17 mouse cellular contexts compared by ENCODE assay signal in genomic region chr10:94978265-94978822, GRCm38 (mm10). TPM values are rescaled to one million over a fixed set of nuclear protein-coding genes. Genes with fewer than 3 reads are reported as not detected.
DNase-seq lines count a peak whose midpoint lies in the region; ATAC-seq and TF ChIP-seq lines count a peak whose summit lies in the region.
"Had no signal": no experiment of that assay in that cellular context is flagged by ENCODE, and none has a peak within 500 bp of the region (broad histone marks: within the 10 kb centered on the region; RNA-seq: fewer than 3 reads in every experiment).

No protein-coding gene starts in this region.

- H3K27me3 ChIP-seq in forebrain, embryonic 15.5 days = no peaks in the 10 kb centered on the region
- H3K27me3 ChIP-seq in hindbrain, embryonic 16.5 days (replicated peaks; ENCODE audit: control insufficient read depth, insufficient read depth, low read length) = no peaks in the 10 kb centered on the region
- no peaks in the 10 kb centered on the region for H3K27me3 ChIP-seq in midbrain, postnatal 0 days (ENCODE audit: insufficient read depth, low read length)
- H3K27me3 ChIP-seq in cerebellum, adult 2 months (ENCODE audit: control insufficient read depth, insufficient read depth, low read length) = no peaks in the 10 kb centered on the region; the same call in 1 of the 2 replicates
- H3K27me3 ChIP-seq: limb, embryonic 12.5 days; liver, embryonic 15.5 days had no signal

- no peak for TF ChIP-seq CTCF in midbrain, postnatal 0 days (IDR thresholded peaks at IDR 0.05)
- TF ChIP-seq CTCF in cerebellum, adult 2 months (IDR thresholded peaks at IDR 0.05; ENCODE audit: borderline replicate concordance, insufficient read depth, low read depth, low read length) = no peak

- no peak overlapping the region for H3K4me2 ChIP-seq in forebrain, embryonic 15.5 days (replicated peaks)
- no peak overlapping the region for H3K4me2 ChIP-seq in hindbrain, embryonic 16.5 days (ENCODE audit: low read length)
- H3K4me2 ChIP-seq in midbrain, postnatal 0 days (ENCODE audit: low read depth, low read length, poor library complexity, severe bottlenecking) = no peak overlapping the region
- H3K4me2 ChIP-seq: limb, embryonic 12.5 days; liver, embryonic 15.5 days had no signal

- H3K4me3 ChIP-seq in forebrain, embryonic 15.5 days = no peak overlapping the region
- H3K4me3 ChIP-seq in hindbrain, embryonic 16.5 days (ENCODE audit: low read length) = no peak overlapping the region
- H3K4me3 ChIP-seq in midbrain, postnatal 0 days (ENCODE audit: low read depth, low read length) = no peak overlapping the region
- H3K4me3 ChIP-seq in cerebellum, adult 2 months (replicated peaks; ENCODE audit: insufficient read depth, low read depth, low read length) = no peak overlapping the region
- H3K4me3 ChIP-seq: limb, embryonic 12.5 days; liver, embryonic 15.5 days; megakaryocyte, embryonic 14.5 days had no signal

- peak overlapping the region; percentile 78 for H3K27ac ChIP-seq in forebrain, embryonic 15.5 days (replicated peaks)
- no peak overlapping the region for H3K27ac ChIP-seq in hindbrain, embryonic 16.5 days (ENCODE audit: low read depth, low read length)
- H3K27ac ChIP-seq in midbrain, postnatal 0 days (ENCODE audit: low read depth, low read length) = peak overlapping the region; percentile 55
- no peak overlapping the region for H3K27ac ChIP-seq in cerebellum, adult 2 months (ENCODE audit: insufficient read depth, low read length)
- H3K27ac ChIP-seq: limb, embryonic 12.5 days; liver, embryonic 15.5 days had no signal

- WGBS in forebrain, embryonic 15.5 days = 24% methylated on average over 5 of the region's 5 CpGs
- WGBS in hindbrain, embryonic 16.5 days = 11% methylated on average over 5 of the region's 5 CpGs
- WGBS in midbrain, postnatal 0 days = 10% methylated on average over 5 of the region's 5 CpGs
- WGBS in cerebellum, adult 2 months = 43% methylated on average over 5 of the region's 5 CpGs

- peak overlapping the region; percentile 22; the same call in 1 of the 2 replicates for H3K9ac ChIP-seq in forebrain, embryonic 15.5 days (replicated peaks)
- H3K9ac ChIP-seq in hindbrain, embryonic 16.5 days (ENCODE audit: low read depth, low read length) = no peak overlapping the region
- 0 out of 2 replicates have a peak overlapping the region, but pooled peaks have one; percentile 29 for H3K9ac ChIP-seq in midbrain, postnatal 0 days (replicated peaks; ENCODE audit: low read length, poor library complexity, severe bottlenecking)
- H3K9ac ChIP-seq: limb, embryonic 12.5 days; liver, embryonic 15.5 days had no signal

- peak; percentile 69 for ATAC-seq in forebrain, embryonic 15.5 days (replicated peaks)
- ATAC-seq in hindbrain, embryonic 16.5 days = peak; percentile 65
- peak; percentile 48; the same call in 1 of the 2 replicates for ATAC-seq in midbrain, postnatal 0 days (ENCODE audit: low FRiP score)
- ATAC-seq in erythroblast, adult 5-6 weeks (replicated peaks; ENCODE audit: low FRiP score, poor library complexity, severe bottlenecking) = no peak
- ATAC-seq: Patski had no signal

- no peak for TF ChIP-seq POLR2A in cerebellum, adult 2 months (IDR thresholded peaks at IDR 0.05; ENCODE audit: borderline replicate concordance, insufficient read depth, low read length)

- DNase-seq in R1 (ENCODE audit: low read depth, low spot score) = peak; percentile 25
- peak; percentile 42 for DNase-seq in midbrain, postnatal 0 days (ENCODE audit: low spot score)
- no peak for DNase-seq in layer of hippocampus, postnatal 25 days (ENCODE audit: extremely low spot score in 1 of 2, low spot score in 1 of 2)
- DNase-seq in ovary, adult 18-20 months (ENCODE audit: low spot score) = no peak
- no peak for DNase-seq in cerebellum, adult 2 months
- DNase-seq: B cell, adult 2 months; cerebellum, adult 11 months; kidney, adult 2 months; lung, postnatal 10 days; thymus, postnatal 36 days had no signal

- H3K4me1 ChIP-seq in forebrain, embryonic 15.5 days = peaks cover 40% of the 10 kb centered on the region
- H3K4me1 ChIP-seq in hindbrain, embryonic 16.5 days (ENCODE audit: control insufficient read depth, insufficient read depth, low read depth, low read length) = peaks cover 11% of the 10 kb centered on the region
- peaks cover 12% of the 10 kb centered on the region; the same call in 1 of the 2 replicates for H3K4me1 ChIP-seq in midbrain, postnatal 0 days (ENCODE audit: insufficient read depth, low read length)
- H3K4me1 ChIP-seq in cerebellum, adult 2 months (ENCODE audit: control insufficient read depth, insufficient read depth, low read length) = no peaks in the 10 kb centered on the region; the same call in 1 of the 2 replicates
- H3K4me1 ChIP-seq: limb, embryonic 12.5 days; liver, embryonic 15.5 days had no signal

- no peaks in the 10 kb centered on the region for H3K36me3 ChIP-seq in forebrain, embryonic 15.5 days
- no peaks in the 10 kb centered on the region for H3K36me3 ChIP-seq in hindbrain, embryonic 16.5 days (ENCODE audit: control insufficient read depth, insufficient read depth, low read length)
- H3K36me3 ChIP-seq in midbrain, postnatal 0 days (ENCODE audit: insufficient read depth, low read length) = no peaks in the 10 kb centered on the region
- H3K36me3 ChIP-seq: limb, embryonic 12.5 days; liver, embryonic 15.5 days had no signal

- no peaks in the 10 kb centered on the region for H3K9me3 ChIP-seq in forebrain, embryonic 15.5 days
- H3K9me3 ChIP-seq in hindbrain, embryonic 16.5 days (ENCODE audit: control insufficient read depth, low read length) = no peaks in the 10 kb centered on the region
- H3K9me3 ChIP-seq in midbrain, postnatal 0 days (ENCODE audit: low read length) = no peaks in the 10 kb centered on the region
- H3K9me3 ChIP-seq: limb, embryonic 12.5 days; liver, embryonic 15.5 days had no signal

RNA-seq across cellular contexts. Expression of gene Plxnc1, which starts 33.7 kb away (rescaled TPM):
- 11.2 and 11.9 TPM in 2 replicates for polyA plus RNA-seq in forebrain, embryonic 15.5 days (2015; fragmentation: Nextera tagmentation; extraction: Ambion mirVana)
- 8.3 and 8.4 TPM in 2 replicates for polyA plus RNA-seq in hindbrain, embryonic 16.5 days (2015; fragmentation: Nextera tagmentation; extraction: Ambion mirVana)
- total RNA-seq in midbrain, postnatal 0 days (2014; rRNA removed) = 78.5 and 79.5 TPM in 2 replicates
- 11.2 and 12.9 TPM in 2 replicates for polyA plus RNA-seq in midbrain, postnatal 0 days (2015; fragmentation: Nextera tagmentation; extraction: Ambion mirVana)
- 10 to 100 TPM; 29.3 to 32.1 TPM for total RNA-seq in layer of hippocampus, postnatal 25 days (2021)
- total RNA-seq in erythroblast, adult 5-6 weeks (2015; ENCODE audit: low replicate concordance) = 16.9 and 19.0 TPM in 2 replicates
- 18.7 and 40.6 TPM in 2 replicates for total RNA-seq in erythroblast, adult 5-6 weeks (2017; ENCODE audit: low replicate concordance)
- polyA plus RNA-seq in cerebellum, adult 2 months (2012; rRNA removed) = 8.2 and 8.3 TPM in 2 replicates

Comparison
In these comparisons a context has a peak if more than half of its experiments do, and no peak if none do; other contexts are left out.
1. DNase-seq: peak in R1 (single experiment) and midbrain, postnatal 0 days (single experiment); none in layer of hippocampus, postnatal 25 days (0 of 2), ovary, adult 18-20 months (single experiment) and cerebellum, adult 2 months (0 of 2).
2. H3K27ac ChIP-seq: peak in forebrain, embryonic 15.5 days (single experiment) and midbrain, postnatal 0 days (single experiment); none in hindbrain, embryonic 16.5 days (single experiment) and cerebellum, adult 2 months (single experiment).